Mouse (Mus musculus) telencephalon, adult 2 months (tissue): ENCODE data around the gene Ankrd6.

Experiments used
- DNase-seq: peaks from one replicate; pipeline ENCODE4 v3.0.0-alpha.2; 2011; ENCODE audit warnings: low read depth, low spot score

Gene Ankrd6

GRCm38 (mm10) chr4:32905913-32906312, 44.7 kb downstream of the Ankrd6 start:
- no peak for DNase-seq

- no peak for DNase-seq
Observed at GRCm38 (mm10) chr4:32905381-32905780, 45.3 kb downstream of the Ankrd6 start.

- DNase-seq, result no peak
Observed at GRCm38 (mm10) chr4:32903826-32904225, 46.8 kb downstream of the Ankrd6 start.

- no peak for DNase-seq
Observed at GRCm38 (mm10) chr4:32899051-32899450, 51.6 kb downstream of the Ankrd6 start.

- DNase-seq, result no peak
Observed at GRCm38 (mm10) chr4:32891341-32891740, 59.3 kb downstream of the Ankrd6 start.

- no peak for DNase-seq
Observed at GRCm38 (mm10) chr4:32890735-32891098, 59.9 kb downstream of the Ankrd6 start.

GRCm38 (mm10) chr4:32889996-32890734, 60.5 kb downstream of the Ankrd6 start:
- peak; percentile 41 for DNase-seq

- peak; percentile 49 for DNase-seq
Observed at GRCm38 (mm10) chr4:32889246-32889645, 61.4 kb downstream of the Ankrd6 start.

GRCm38 (mm10) chr4:32886479-32886878, 64.2 kb downstream of the Ankrd6 start:
- DNase-seq, result no peak

GRCm38 (mm10) chr4:32884599-32884998, 66.0 kb downstream of the Ankrd6 start:
- no peak for DNase-seq

DNA sequence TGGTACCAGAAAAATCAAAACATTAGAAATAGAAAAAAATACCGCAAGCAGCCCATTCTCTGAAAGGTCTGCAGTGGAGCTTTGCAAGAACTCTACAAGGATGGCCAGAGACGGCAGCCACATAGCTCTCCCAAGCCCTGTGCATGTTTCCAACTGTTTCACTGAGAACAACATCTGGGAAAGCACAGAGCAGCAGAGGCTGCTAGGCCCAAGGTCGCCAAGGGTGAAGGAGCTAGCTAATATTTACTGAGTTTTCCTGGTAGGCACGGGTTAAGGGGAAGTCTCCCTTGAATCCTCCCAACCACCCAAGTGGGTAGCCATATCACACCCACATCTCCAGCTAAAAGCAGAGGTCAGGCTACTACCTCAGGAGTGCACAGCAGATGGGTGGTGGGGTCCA, 69.6 kb downstream of the Ankrd6 start:
- no peak for DNase-seq

GRCm38 (mm10) chr4:32874669-32875068, 76.0 kb downstream of the Ankrd6 start:
- no peak for DNase-seq

DNA sequence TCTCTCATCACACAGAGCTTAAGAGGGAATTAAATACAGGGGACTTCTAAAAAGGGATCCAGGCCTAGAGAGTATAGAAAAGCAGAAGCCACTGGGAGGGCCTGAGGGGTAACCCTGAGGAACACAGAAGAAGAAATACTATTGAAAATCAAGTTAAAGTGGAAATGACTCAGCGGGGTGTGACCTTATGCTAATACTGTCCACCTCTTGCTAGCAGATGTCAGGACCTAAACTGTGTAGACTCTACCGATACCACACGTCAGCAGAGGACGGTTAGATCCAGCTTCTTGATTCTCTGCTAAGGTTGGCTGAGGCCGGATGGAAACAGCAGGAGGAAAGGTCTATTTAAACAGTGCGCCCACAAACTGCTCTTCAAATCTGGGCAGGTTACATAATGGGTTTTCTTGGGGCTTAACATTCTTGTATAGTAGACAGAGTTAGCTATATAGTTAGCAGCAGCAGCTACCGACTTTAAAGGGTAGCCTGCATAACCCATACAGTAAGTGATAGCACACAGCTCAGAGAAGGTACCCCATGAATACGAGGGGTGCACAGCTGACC, 78.4 kb downstream of the Ankrd6 start:
- peak; percentile 40 for DNase-seq

GRCm38 (mm10) chr4:32869370-32869769, 81.3 kb downstream of the Ankrd6 start:
- no peak for DNase-seq

- DNase-seq, result no peak
Observed at GRCm38 (mm10) chr4:32868858-32869257, 81.8 kb downstream of the Ankrd6 start.

DNA sequence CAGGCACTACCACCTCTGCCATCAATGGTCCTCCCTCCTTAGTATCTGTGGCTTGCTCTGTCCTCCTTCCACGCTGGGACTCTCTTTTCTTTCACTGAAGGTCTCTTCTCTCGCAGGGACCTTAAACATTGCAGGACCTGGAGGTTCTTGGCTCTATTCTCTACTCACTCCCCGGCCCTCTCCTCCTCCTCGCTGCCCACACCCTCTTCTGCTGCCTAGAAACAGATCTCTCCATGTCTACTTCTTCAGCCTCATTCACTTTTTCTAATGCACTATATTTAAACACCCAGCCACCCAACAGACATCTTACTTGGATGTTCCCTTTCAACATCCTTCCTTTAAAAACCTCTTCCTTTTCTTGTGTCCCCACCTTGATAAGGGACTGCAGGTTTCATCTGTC, 82.2 kb downstream of the Ankrd6 start:
- DNase-seq, result no peak

GRCm38 (mm10) chr4:32867460-32867859, 83.2 kb downstream of the Ankrd6 start:
- DNase-seq, result no peak

DNA sequence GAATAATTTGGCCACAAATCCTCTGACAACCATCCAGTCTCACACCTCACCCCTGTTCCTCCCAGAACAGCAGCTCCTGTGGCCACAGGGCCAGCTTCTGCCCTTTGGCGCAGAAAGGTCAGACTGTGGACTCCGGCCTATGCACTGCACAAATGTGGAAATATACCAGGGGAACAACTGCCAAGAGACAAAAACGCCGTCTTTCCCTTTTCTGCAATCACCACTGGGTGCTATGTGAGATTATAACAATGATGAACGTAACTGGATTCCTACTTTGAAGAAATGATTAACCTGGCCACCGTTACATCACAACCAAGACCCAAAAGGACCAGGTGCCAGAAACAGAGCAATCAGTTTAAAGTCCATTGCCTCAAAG, 85.8 kb downstream of the Ankrd6 start:
- no peak for DNase-seq

DNA sequence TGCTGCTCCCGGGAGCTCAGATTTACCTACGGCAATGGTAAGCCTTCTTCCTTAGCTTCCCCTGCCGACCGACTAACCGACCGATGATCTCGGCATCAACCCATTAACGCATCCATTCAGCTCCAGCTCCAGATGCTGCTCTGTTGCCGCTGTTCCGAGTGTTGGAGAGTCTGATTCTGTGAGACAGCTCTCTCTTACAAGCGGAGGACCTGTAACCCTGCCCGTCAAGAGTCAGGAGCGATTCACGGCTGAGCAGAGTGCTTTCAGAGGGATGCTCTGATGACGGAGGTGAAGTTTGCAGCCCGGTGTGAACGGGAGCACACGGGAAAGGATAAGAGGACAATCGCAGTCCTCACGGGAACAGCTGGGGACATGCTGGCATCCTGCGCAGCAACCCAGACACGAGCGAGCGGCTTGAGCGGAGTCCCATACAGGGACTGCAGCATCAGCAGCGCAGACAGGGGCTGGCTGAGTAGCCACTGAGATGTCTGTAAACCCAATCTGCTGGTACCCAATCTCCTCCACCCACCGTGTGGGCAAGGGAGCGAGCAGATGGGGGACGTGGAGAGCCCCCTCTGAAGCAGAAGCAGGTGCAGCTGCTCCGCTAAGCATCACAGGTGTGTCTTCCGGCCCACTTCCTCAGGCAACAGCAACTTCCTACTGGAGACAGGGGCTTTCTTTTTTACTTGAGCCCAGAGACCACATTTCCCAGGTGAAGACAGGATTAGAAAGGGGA, 86.3 kb downstream of the Ankrd6 start:
- no peak for DNase-seq

DNA sequence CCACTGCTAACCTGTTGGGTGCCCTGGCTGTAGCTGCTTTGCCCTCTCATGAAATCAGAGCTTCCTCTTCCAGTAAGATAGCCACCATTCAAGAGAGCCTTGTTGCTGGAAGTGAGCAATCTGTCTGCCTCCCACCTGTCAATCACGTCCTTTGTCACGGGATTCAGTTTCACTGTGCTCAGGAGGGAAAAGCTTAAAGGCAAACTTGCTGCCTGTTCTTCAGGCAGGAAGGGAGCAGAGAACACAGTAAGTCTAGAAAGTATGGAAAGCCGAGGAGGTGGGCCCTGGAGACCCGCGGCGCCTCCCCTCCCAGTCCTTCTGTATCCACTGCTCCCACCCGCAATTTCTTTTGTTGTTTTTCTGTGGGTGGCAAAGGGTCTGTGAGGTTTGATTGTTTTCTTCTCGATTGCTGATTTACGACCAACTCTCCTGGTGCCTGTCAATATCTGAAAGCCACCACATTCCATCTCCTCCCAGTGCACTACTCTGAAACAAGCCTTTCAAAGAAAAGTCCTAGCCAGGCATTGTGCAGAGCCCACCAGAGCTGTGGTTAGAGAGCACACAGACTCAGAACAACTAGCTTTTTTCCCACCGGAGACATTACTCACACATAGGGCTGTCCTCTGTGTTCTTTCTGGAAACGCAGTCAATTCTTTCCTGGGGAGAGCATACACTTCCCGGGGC, 87.1 kb downstream of the Ankrd6 start:
- DNase-seq, result no peak

DNA sequence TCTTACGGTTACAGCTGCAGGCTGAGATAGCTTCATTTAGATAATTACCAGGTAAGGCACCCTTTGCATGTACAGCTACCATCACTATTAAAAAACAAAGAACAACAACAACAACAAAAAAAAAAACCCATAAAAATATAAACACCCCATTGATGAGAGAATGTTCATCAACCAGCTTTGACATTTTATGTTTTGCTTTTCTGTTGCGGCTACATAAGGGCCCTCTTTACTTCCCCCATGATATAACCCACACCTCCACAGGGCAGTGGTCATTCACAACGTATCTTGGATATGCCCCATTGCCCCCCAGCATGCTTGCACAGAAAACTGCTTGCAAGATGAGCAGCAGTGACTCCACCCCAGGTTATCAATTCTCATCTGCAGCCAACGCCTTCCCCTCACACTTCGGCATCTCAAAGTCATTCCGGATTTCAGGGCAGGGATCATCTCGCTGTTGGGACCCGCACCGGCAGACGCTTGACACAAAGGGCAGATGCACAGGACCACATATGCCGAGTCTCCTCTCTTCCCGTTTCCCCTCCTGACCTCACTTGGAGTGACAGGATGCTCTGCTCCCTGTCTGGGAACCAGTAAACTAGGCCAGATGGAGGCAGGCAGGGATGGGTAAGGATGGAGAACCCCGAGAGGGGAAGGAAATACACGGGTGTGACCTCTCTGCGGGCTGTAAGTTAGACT, 87.7 kb downstream of the Ankrd6 start:
- DNase-seq, result no peak
